Comparison of ENCODE assay signal across 10 mouse cellular contexts in genomic region chr1:85287063-85287462, GRCm38 (mm10). TPM values are rescaled to one million over a fixed set of nuclear protein-coding genes. Genes with fewer than 3 reads are reported as not detected.
DNase-seq lines count a peak whose midpoint lies in the region; ATAC-seq and TF ChIP-seq lines count a peak whose summit lies in the region.
"Not testable (repeated sequence)": the region's sequence is repeated elsewhere in the genome, so short reads cannot be mapped to it uniquely, and the experiment has no call there.
"Had no signal": no experiment of that assay in that cellular context is flagged by ENCODE, and none has a peak within 500 bp of the region (broad histone marks: within the 10 kb centered on the region; RNA-seq: fewer than 3 reads in every experiment).

No protein-coding gene starts in this region.

- TF ChIP-seq CTCF in gastrocnemius, adult 2 months (IDR thresholded peaks at IDR 0.05): peak; percentile 24; the same call in 1 of the 2 replicates
- TF ChIP-seq CTCF in intestine, postnatal 0 days (IDR thresholded peaks at IDR 0.05; ENCODE audit: low read depth): peak; percentile 27
- TF ChIP-seq CTCF in liver, postnatal 0 days (IDR thresholded peaks at IDR 0.05; ENCODE audit: low read depth): peak; percentile 44

- not testable (repeated sequence) for H3K9ac ChIP-seq in intestine, postnatal 0 days (ENCODE audit: low read depth, low read length); liver, postnatal 0 days (replicated peaks)

- H3K9me3 ChIP-seq in intestine, postnatal 0 days (ENCODE audit: control insufficient read depth); liver, postnatal 0 days (ENCODE audit: low read length): not testable (repeated sequence)

- not testable (repeated sequence) for H3K4me3 ChIP-seq in gastrocnemius, adult 2 months; intestine, postnatal 0 days (ENCODE audit: low read depth, low read length); liver, postnatal 0 days (ENCODE audit: low read depth, low read length)

- not testable (repeated sequence) for H3K27me3 ChIP-seq in intestine, postnatal 0 days (replicated peaks; ENCODE audit: control insufficient read depth, insufficient read depth, low read length); liver, postnatal 0 days (ENCODE audit: insufficient read depth, low read length)

- H3K36me3 ChIP-seq in intestine, postnatal 0 days (ENCODE audit: control insufficient read depth, insufficient read depth); liver, postnatal 0 days (replicated peaks; ENCODE audit: insufficient read depth, low read length): not testable (repeated sequence)

- intact Hi-C loops in gastrocnemius, adult 2 months (cut with DNase I): not testable (repeated sequence)

- peak; percentile 11 for DNase-seq in adrenal gland, adult 8-10 months
- DNase-seq in gastrocnemius, adult 2 months; liver, postnatal 0 days: not testable (repeated sequence)
- DNase-seq in kidney, postnatal 4 days: peak; percentile 20 to 24
- peak; percentile 1 for DNase-seq in right cerebral cortex, postnatal 4 days
- peak; percentile 18 to 29 for DNase-seq in thymus, postnatal 36 days

- TF ChIP-seq EP300 in liver, postnatal 0 days (IDR thresholded peaks at IDR 0.05; ENCODE audit: low read depth): not testable (repeated sequence)

- H3K4me2 ChIP-seq in intestine, postnatal 0 days (replicated peaks; ENCODE audit: low read depth); liver, postnatal 0 days (ENCODE audit: low read depth, low read length): not testable (repeated sequence)

- not testable (repeated sequence) for H3K27ac ChIP-seq in gastrocnemius, adult 2 months; intestine, postnatal 0 days (ENCODE audit: low read depth, low read length); liver, postnatal 0 days (ENCODE audit: low read depth)

- WGBS in intestine, postnatal 0 days: 49% methylated on average over 4 of the region's 5 CpGs
- WGBS in liver, postnatal 0 days (ENCODE audit: insufficient replicate concordance): 37% methylated on average over 4 of the region's 5 CpGs

- not testable (repeated sequence) for ATAC-seq in intestine, postnatal 0 days; liver, postnatal 0 days

- not testable (repeated sequence) for H3K4me1 ChIP-seq in intestine, postnatal 0 days (replicated peaks; ENCODE audit: control insufficient read depth, insufficient read depth, low read length); liver, postnatal 0 days (ENCODE audit: insufficient read depth)

RNA-seq across cellular contexts. Expression of gene C130026I21Rik, which starts 16.7 kb away (rescaled TPM):
- 1 to 10 TPM; 1.5 to 4.7 (median 2.2) TPM for total RNA-seq in adrenal gland, adult 8-10 months (2022)
- total RNA-seq in gastrocnemius, adult 2 months (2021): under 1 TPM in 1 of 2 experiments, not detected in 1; 0.46 TPM
- 0.25 TPM in 1 of 2 replicates, not detected in the other for polyA plus RNA-seq in intestine, postnatal 0 days (2015; fragmentation: Nextera tagmentation; extraction: Ambion mirVana)
- 0.34 and 1.1 TPM in 2 replicates for polyA plus RNA-seq in liver, postnatal 0 days (2015; fragmentation: Nextera tagmentation; extraction: Ambion mirVana)
- polyA plus RNA-seq: embryonic facial prominence, embryonic 10.5 days; limb, embryonic 12.5 days; midbrain, embryonic 10.5 days had no signal
